Mouse (Mus musculus) embryonic facial prominence, embryonic 11.5 days (tissue): Measurements from ENCODE around the gene Gtpbp6. TPM values are rescaled to one million over a fixed set of nuclear protein-coding genes. Genes with fewer than 3 reads are reported as not detected.
A peak's percentile ranks its signal among the peaks of the same experiment; 100 is the strongest.

Experiments used
- ATAC-seq: fragments of 200-750 bp; cut with Nextera tagmentation; replicated peaks from 2 replicates; pipeline ENCODE4 v1.8.0; 2017; ENCODE audit warnings: low read depth; ENCODE audit not compliant: insufficient number of reproducible peaks, low FRiP score, low TSS enrichment
- DNase-seq: peaks from one replicate; pipeline ENCODE4 v3.0.0-alpha.2; 2015; ENCODE audit warnings: low spot score
- H3K27ac ChIP-seq: fragments of 300-500 bp; sonication (generic); replicated peaks from 2 replicates; pipeline ENCODE4 v1.5.1; 2014; ENCODE audit warnings: mild to moderate bottlenecking, low read depth, low read length, control low read depth
- H3K27me3 ChIP-seq: fragments of 300-500 bp; sonication (generic); 2 replicates; pipeline ENCODE4 v1.6.1; 2014; ENCODE audit warnings: mild to moderate bottlenecking, low read length, moderate library complexity, mixed read lengths; ENCODE audit not compliant: control insufficient read depth, insufficient read depth
- H3K36me3 ChIP-seq: fragments of 300-500 bp; sonication (generic); replicated peaks from 2 replicates; pipeline ENCODE4 v1.6.1; 2014; ENCODE audit warnings: low read depth, mild to moderate bottlenecking, low read length, moderate library complexity, mixed read lengths; ENCODE audit not compliant: control insufficient read depth, insufficient read depth
- H3K4me1 ChIP-seq: fragments of 300-500 bp; sonication (generic); 2 replicates; pipeline ENCODE4 v1.6.1; 2014; ENCODE audit warnings: low read length, mixed read lengths; ENCODE audit not compliant: control insufficient read depth, insufficient read depth
- H3K4me2 ChIP-seq: fragments of 300-500 bp; sonication (generic); 2 replicates; pipeline ENCODE4 v1.6.1; 2014; ENCODE audit warnings: low read depth, mild to moderate bottlenecking, control low read depth, low read length, moderate library complexity
- H3K4me3 ChIP-seq: fragments of 300-500 bp; sonication (generic); 2 replicates; pipeline ENCODE4 v1.5.1; 2014; ENCODE audit warnings: low read depth, low read length, control low read depth
- H3K9ac ChIP-seq: fragments of 300-500 bp; sonication (generic); replicated peaks from 2 replicates; pipeline ENCODE4 v1.6.1; 2014; ENCODE audit warnings: mild to moderate bottlenecking, control low read depth, low read length
- H3K9me3 ChIP-seq: fragments of 300-500 bp; sonication (generic); replicated peaks from 2 replicates; pipeline ENCODE4 v1.6.1; 2016; ENCODE audit warnings: mild to moderate bottlenecking, low read length, inconsistent platforms, mixed read lengths; ENCODE audit not compliant: control insufficient read depth
- WGBS: fragments of 180-500 bp; shearing (Covaris S2); extraction: QIAGEN DNeasy Blood & Tissue Kit; methylation state at CpG from one replicate; pipeline ENCODE4 v1.1.7; 2014; 5-methylcytosine and 5-hydroxymethylcytosine counted together
- polyA plus RNA-seq: library from polyadenylated mRNA; unstranded; fragments of >200 nt; fragmentation: Nextera tagmentation; extraction: Ambion mirVana; gene quantifications from 2 replicates; pipeline ENCODE4 v1.2.1, GENCODE M21; 2014

Gene Gtpbp6
- polyA plus RNA-seq, 1 experiment from 2014 or later = 20.9 TPM

- Histone ChIP-seq H3K36me3 (peaks cover 10% of the 10 kb centered on the region; the same call in 1 of the 2 replicates), H3K9ac (no peak overlapping the region)
Measured at GRCm38 (mm10) chr5:110102853-110103625, 5.0 kb downstream of the Gtpbp6 start.

GRCm38 (mm10) chr5:110102429-110102828 is 5.6 kb downstream of the Gtpbp6 start:
- Histone ChIP-seq H3K4me1 (no peaks in the 10 kb centered on the region; the same call in 1 of the 2 replicates), H3K27ac (no peak overlapping the region), H3K36me3 (peaks cover 10% of the 10 kb centered on the region; the same call in 1 of the 2 replicates), H3K9ac (no peak overlapping the region), H3K4me2 (no peak overlapping the region), H3K9me3 (no peaks in the 10 kb centered on the region), H3K4me3 (no peak overlapping the region), H3K27me3 (no peaks in the 10 kb centered on the region)
- WGBS = 85% methylated on average over 13 of the region's 13 CpGs
- no peak for DNase-seq
- ATAC-seq = no peak

More at GRCm38 (mm10) chr5:110102853-110103625, 5.0 kb downstream of the Gtpbp6 start:
- DNase-seq = no peak
- H3K27ac ChIP-seq = no peak overlapping the region
- ATAC-seq = no peak
- no peaks in the 10 kb centered on the region for H3K9me3 ChIP-seq
- WGBS = 95% methylated on average over 19 of the region's 19 CpGs
- H3K27me3 ChIP-seq = no peaks in the 10 kb centered on the region
- no peaks in the 10 kb centered on the region; the same call in 1 of the 2 replicates for H3K4me1 ChIP-seq
- no peak overlapping the region for H3K4me3 ChIP-seq
- H3K4me2 ChIP-seq = no peak overlapping the region

GRCm38 (mm10) chr5:110101716-110102347 is 6.2 kb downstream of the Gtpbp6 start:
- peaks cover 10% of the 10 kb centered on the region; the same call in 1 of the 2 replicates for H3K36me3 ChIP-seq
- H3K27me3 ChIP-seq = no peaks in the 10 kb centered on the region
- peak overlapping the region; percentile 43 for H3K4me2 ChIP-seq
- peak; percentile 13; the same call in 1 of the 2 replicates for ATAC-seq
- no peak overlapping the region for H3K27ac ChIP-seq
- DNase-seq = no peak
- WGBS = 22% methylated on average over 34 of the region's 34 CpGs
- H3K4me1 ChIP-seq = no peaks in the 10 kb centered on the region; the same call in 1 of the 2 replicates
- peak overlapping the region; percentile 20 for H3K4me3 ChIP-seq
- no peak overlapping the region for H3K9ac ChIP-seq
- no peaks in the 10 kb centered on the region for H3K9me3 ChIP-seq

GRCm38 (mm10) chr5:110100921-110101631 is 6.9 kb downstream of the Gtpbp6 start:
- peak overlapping the region; percentile 20 for H3K4me3 ChIP-seq
- H3K27me3 ChIP-seq = no peaks in the 10 kb centered on the region
- 3% methylated on average over 34 of the region's 37 CpGs for WGBS
- H3K4me1 ChIP-seq = no peaks in the 10 kb centered on the region; the same call in 1 of the 2 replicates
- H3K4me2 ChIP-seq = peak overlapping the region; percentile 43
- H3K36me3 ChIP-seq = peaks cover 10% of the 10 kb centered on the region; the same call in 1 of the 2 replicates
- no peak overlapping the region for H3K9ac ChIP-seq
- DNase-seq (peak; percentile 42), ATAC-seq (no peak; the same call in 1 of the 2 replicates)
- H3K27ac ChIP-seq = no peak overlapping the region
- H3K9me3 ChIP-seq = no peaks in the 10 kb centered on the region

- WGBS = 4% methylated on average over 25 of the region's 25 CpGs
- H3K4me1 ChIP-seq = no peaks in the 10 kb centered on the region; the same call in 1 of the 2 replicates
- H3K27ac ChIP-seq = no peak within 1 kb of the TSS
- no peaks in the 10 kb centered on the region for H3K9me3 ChIP-seq
- H3K4me2 ChIP-seq = peak within 1 kb of the TSS; percentile 43; the same call in 1 of the 2 replicates
- DNase-seq = no peak
- H3K9ac ChIP-seq = no peak within 1 kb of the TSS
- H3K36me3 ChIP-seq = peaks cover 10% of the 10 kb centered on the region; the same call in 1 of the 2 replicates
- no peak within 1 kb of the TSS for H3K4me3 ChIP-seq
- no peak for ATAC-seq
- H3K27me3 ChIP-seq = no peaks in the 10 kb centered on the region
Measured at GRCm38 (mm10) chr5:110099656-110100580, 8.1 kb downstream of the Gtpbp6 start, which contains the start of gene Plcxd1. Gene Plcxd1 (plus strand): TSS chr5:110099969.

GRCm38 (mm10) chr5:110098991-110099477 is 9.0 kb downstream of the Gtpbp6 start:
- no peaks in the 10 kb centered on the region for H3K9me3 ChIP-seq
- no peaks in the 10 kb centered on the region; the same call in 1 of the 2 replicates for H3K4me1 ChIP-seq
- WGBS = 38% methylated on average over 1 of the region's 1 CpGs
- no peak overlapping the region for H3K9ac ChIP-seq
- no peak overlapping the region for H3K27ac ChIP-seq
- H3K4me2 ChIP-seq = no peak overlapping the region
- peaks cover 6% of the 10 kb centered on the region; the same call in 1 of the 2 replicates for H3K36me3 ChIP-seq
- DNase-seq = no peak
- no peak for ATAC-seq
- H3K27me3 ChIP-seq = no peaks in the 10 kb centered on the region
- H3K4me3 ChIP-seq = no peak overlapping the region

GRCm38 (mm10) chr5:110094847-110095213 is 13.2 kb downstream of the Gtpbp6 start:
- DNase-seq (no peak), ATAC-seq (no peak)
- no peaks in the 10 kb centered on the region for H3K9me3 ChIP-seq
- peak overlapping the region; percentile 61 for H3K9ac ChIP-seq
- no peak overlapping the region for H3K27ac ChIP-seq
- H3K4me2 ChIP-seq = peak overlapping the region; percentile 56
- H3K36me3 ChIP-seq = no peaks in the 10 kb centered on the region
- no peaks in the 10 kb centered on the region for H3K27me3 ChIP-seq
- H3K4me1 ChIP-seq = no peaks in the 10 kb centered on the region; the same call in 1 of the 2 replicates
- peak overlapping the region; percentile 45 for H3K4me3 ChIP-seq
- 6% methylated on average over 4 of the region's 4 CpGs for WGBS
